Comparison of ENCODE assay signal across 10 mouse cellular contexts in genomic region chr3:56706038-56706437, GRCm38 (mm10).
"Had no signal": no experiment of that assay in that cellular context is flagged by ENCODE, and none has a peak within 500 bp of the region (broad histone marks: within the 10 kb centered on the region; RNA-seq: fewer than 3 reads in every experiment).

No protein-coding gene starts in this region.

- H3K4me3 ChIP-seq: limb, embryonic 13.5 days; midbrain, embryonic 12.5 days had no signal

- H3K4me1 ChIP-seq: midbrain, embryonic 12.5 days had no signal

- ATAC-seq: midbrain, embryonic 16.5 days had no signal

- DNase-seq: kidney, postnatal 10 days; left cerebral cortex, postnatal 4 days; lung, adult 18-20 months; right cerebral cortex, adult 18-20 months; right cerebral cortex, postnatal 25 days; thymus, postnatal 4 days had no signal

- H3K36me3 ChIP-seq: limb, embryonic 13.5 days; midbrain, embryonic 12.5 days had no signal

- H3K27me3 ChIP-seq: limb, embryonic 13.5 days; midbrain, embryonic 12.5 days had no signal

- H3K9ac ChIP-seq: limb, embryonic 13.5 days; liver, embryonic 14.5 days; midbrain, embryonic 12.5 days had no signal

- H3K9me3 ChIP-seq: limb, embryonic 13.5 days; midbrain, embryonic 12.5 days had no signal

- H3K27ac ChIP-seq: limb, embryonic 13.5 days; liver, embryonic 14.5 days; midbrain, embryonic 12.5 days had no signal

- H3K4me2 ChIP-seq: limb, embryonic 13.5 days; midbrain, embryonic 12.5 days had no signal
